Comparison of ENCODE assay signal across 21 mouse cellular contexts in the genomic region with DNA sequence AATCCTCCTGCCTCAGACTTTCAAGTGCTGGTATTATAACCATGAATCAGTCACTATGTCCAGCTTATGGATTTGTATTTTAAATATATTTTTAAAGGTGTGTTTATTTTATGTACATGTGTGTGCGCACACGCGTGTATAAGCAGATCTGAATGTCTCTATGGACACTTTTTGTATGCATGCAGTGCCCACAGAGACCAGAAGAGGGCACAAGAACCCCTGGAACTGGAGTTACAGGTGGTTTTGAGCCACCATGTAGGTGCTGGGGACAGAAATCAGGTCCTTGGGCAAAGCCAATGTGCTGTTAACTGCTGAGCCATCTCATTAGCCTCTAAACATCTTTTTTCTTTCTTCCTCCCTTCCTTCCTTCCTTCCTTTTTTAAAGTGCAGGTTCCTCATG.
DNase-seq lines count a peak whose midpoint lies in the region; ATAC-seq and TF ChIP-seq lines count a peak whose summit lies in the region.
"Had no signal": no experiment of that assay in that cellular context is flagged by ENCODE, and none has a peak within 500 bp of the region (broad histone marks: within the 10 kb centered on the region; RNA-seq: fewer than 3 reads in every experiment).

No protein-coding gene starts in this region.

- H3K9me3 ChIP-seq in liver, embryonic 14.5 days (ENCODE audit: control insufficient read depth, low read length), result no peaks in the 10 kb centered on the region
- H3K9me3 ChIP-seq: liver, embryonic 15.5 days; midbrain, embryonic 15.5 days had no signal

- H3K4me2 ChIP-seq in liver, embryonic 14.5 days (ENCODE audit: low read depth), result no peak overlapping the region
- H3K4me2 ChIP-seq: heart, embryonic 13.5 days; hindbrain, embryonic 14.5 days; limb, embryonic 12.5 days; liver, embryonic 15.5 days; midbrain, embryonic 15.5 days had no signal

- WGBS in liver, embryonic 14.5 days (ENCODE audit: insufficient replicate concordance), result 75% methylated on average over 3 of the region's 3 CpGs

- peaks cover 16% of the 10 kb centered on the region for H3K27me3 ChIP-seq in liver, embryonic 14.5 days (ENCODE audit: control insufficient read depth, insufficient read depth, low read length)

- no peak for DNase-seq in gastrocnemius, adult 2 months
- DNase-seq in gastrocnemius, adult 18-20 months (ENCODE audit: low spot score), result no peak
- DNase-seq in liver, embryonic 14.5 days (ENCODE audit: low read depth in 3 of 3, low spot score in 3 of 3), result no peak
- DNase-seq in liver, result no peak
- peak; percentile 23 to 30 for DNase-seq in B cell, adult 2 months
- DNase-seq in R1 (ENCODE audit: low read depth, low spot score), result peak; percentile 63
- DNase-seq in ovary, postnatal 14 days (ENCODE audit: low spot score), result no peak
- DNase-seq in left cerebral cortex, adult 8-10 months (ENCODE audit: low spot score in 2 of 2), result no peak
- DNase-seq: adrenal gland, adult 2 months; cerebellum, adult 9-11 months; kidney, adult 11 months; kidney, postnatal 10 days; lung, postnatal 36 days; retina, postnatal 1 day had no signal

- 0 out of 4 replicates have a peak, but pooled peaks cover 0 to 2% of the 10 kb centered on the region in 2 experiments for H3K4me1 ChIP-seq in liver, embryonic 14.5 days (replicated peaks; ENCODE audit: control insufficient read depth in 2 of 2, insufficient read depth in 2 of 2, low read length in 1 of 2)

- H3K9ac ChIP-seq in liver, embryonic 14.5 days (replicated peaks), result no peak overlapping the region
- H3K9ac ChIP-seq: heart, embryonic 13.5 days; hindbrain, embryonic 14.5 days; limb, embryonic 12.5 days; liver, embryonic 15.5 days; midbrain, embryonic 15.5 days had no signal

- H3K36me3 ChIP-seq in liver, embryonic 14.5 days (replicated peaks; ENCODE audit: control insufficient read depth, insufficient read depth, low read depth), result no peaks in the 10 kb centered on the region
- H3K36me3 ChIP-seq: G1E; heart, embryonic 13.5 days; limb, embryonic 12.5 days; liver, embryonic 15.5 days; midbrain, embryonic 15.5 days had no signal

- H3K27ac ChIP-seq in gastrocnemius, adult 2 months, result no peak overlapping the region
- H3K27ac ChIP-seq in liver, embryonic 14.5 days, result no peak overlapping the region
- H3K27ac ChIP-seq: heart, embryonic 13.5 days; hindbrain, embryonic 14.5 days; limb, embryonic 12.5 days; liver, embryonic 15.5 days; midbrain, embryonic 15.5 days had no signal

- TF ChIP-seq CTCF in gastrocnemius, adult 2 months (IDR thresholded peaks at IDR 0.05), result peak; percentile 58
- peak; percentile 42 for TF ChIP-seq CTCF in liver, embryonic 14.5 days (IDR thresholded peaks at IDR 0.05; ENCODE audit: low read depth)

- no peak for ATAC-seq in liver, embryonic 14.5 days (ENCODE audit: insufficient read depth)
- ATAC-seq: forebrain, embryonic 16.5 days; midbrain, embryonic 15.5 days had no signal

- TF ChIP-seq EP300 in liver, embryonic 14.5 days (IDR thresholded peaks at IDR 0.05; ENCODE audit: low read depth), result no peak

- no peak overlapping the region for H3K4me3 ChIP-seq in gastrocnemius, adult 2 months
- H3K4me3 ChIP-seq in liver, embryonic 14.5 days (ENCODE audit: insufficient read depth in 1 of 2, low read depth in 2 of 2, low read length in 2 of 2), result no peak overlapping the region
- H3K4me3 ChIP-seq: heart, embryonic 13.5 days; limb, embryonic 12.5 days; liver, embryonic 15.5 days; midbrain, embryonic 15.5 days had no signal

- intact Hi-C loops in gastrocnemius, adult 2 months (cut with DNase I), result no loop called here

Comparison
In these comparisons a context has a peak if more than half of its experiments do, and no peak if none do; other contexts are left out.
1. DNase-seq: peak in B cell, adult 2 months (2 of 2) and R1 (single experiment); none in gastrocnemius, adult 2 months (single experiment), gastrocnemius, adult 18-20 months (single experiment), liver, embryonic 14.5 days (0 of 3), liver (single experiment), ovary, postnatal 14 days (single experiment) and left cerebral cortex, adult 8-10 months (0 of 2).